8 mouse cellular contexts compared by ENCODE assay signal in the genomic region with DNA sequence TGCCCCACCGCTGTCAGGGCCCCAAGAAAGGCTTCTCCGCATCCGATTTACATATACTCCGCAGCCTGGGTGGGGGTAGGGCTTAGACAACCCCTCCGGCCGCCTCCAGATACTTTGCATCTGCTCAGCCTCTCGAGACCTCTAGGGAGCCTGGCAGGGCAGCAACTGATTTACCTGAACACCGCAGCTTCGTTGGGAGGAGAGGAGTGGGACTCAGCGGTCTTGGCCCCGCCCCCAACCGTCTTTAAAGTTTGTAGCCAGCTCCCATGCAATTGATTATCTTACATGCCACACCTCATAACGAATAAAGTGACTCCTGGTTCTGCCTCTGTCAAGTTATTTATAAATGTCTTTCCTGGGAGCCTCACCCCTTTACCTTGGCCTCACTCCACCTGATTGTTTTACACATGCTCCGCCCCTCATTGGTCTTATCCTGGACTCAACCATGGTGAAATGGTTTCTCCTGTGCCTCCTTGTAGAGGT. TPM values are rescaled to one million over a fixed set of nuclear protein-coding genes. Genes with fewer than 3 reads are reported as not detected.
DNase-seq lines count a peak whose midpoint lies in the region; ATAC-seq lines count a peak whose summit lies in the region.

A gene (minus strand): TSS at position 316 of the 483 bp plus-strand sequence.

- H3K27ac ChIP-seq in heart, embryonic 14.5 days (replicated peaks in 1 of 2; ENCODE audit: control insufficient read depth in 1 of 2, insufficient read depth in 1 of 2, low read depth in 2 of 2, low read length in 2 of 2), result peak within 1 kb of the TSS; percentile 88 to 95
- peak within 1 kb of the TSS; percentile 95 for H3K27ac ChIP-seq in stomach, embryonic 14.5 days (ENCODE audit: low read length)

- 4% methylated on average over 14 of the region's 14 CpGs for WGBS in heart, embryonic 14.5 days
- 5% methylated on average over 14 of the region's 14 CpGs for WGBS in stomach, embryonic 14.5 days

- peak within 1 kb of the TSS; percentile 75 to 76 for H3K4me3 ChIP-seq in heart, embryonic 14.5 days (ENCODE audit: control insufficient read depth in 1 of 2, insufficient read depth in 1 of 2, low read depth in 1 of 2, low read length in 2 of 2)
- H3K4me3 ChIP-seq in stomach, embryonic 14.5 days (ENCODE audit: low read depth, low read length), result peak within 1 kb of the TSS; percentile 65

- peak; percentile 38 for DNase-seq in right cerebral cortex, postnatal 25 days
- no peak for DNase-seq in right cerebral cortex, adult 18-20 months
- peak; percentile 65 for DNase-seq in cerebellum, postnatal 14 days
- peak; percentile 66 for DNase-seq in kidney, postnatal 10 days
- peak; percentile 46 for DNase-seq in lung, postnatal 14 days
- no peak for DNase-seq in right cerebral cortex, postnatal 36 days (ENCODE audit: low spot score in 2 of 2)

- H3K9ac ChIP-seq in heart, embryonic 14.5 days (ENCODE audit: low read length), result peak within 1 kb of the TSS; percentile 85
- H3K9ac ChIP-seq in stomach, embryonic 14.5 days (replicated peaks; ENCODE audit: low read depth, low read length), result peak within 1 kb of the TSS; percentile 68

- H3K9me3 ChIP-seq in heart, embryonic 14.5 days (ENCODE audit: control insufficient read depth, low read length), result no peaks in the 10 kb centered on the region
- H3K9me3 ChIP-seq in stomach, embryonic 14.5 days (ENCODE audit: control insufficient read depth, low read depth, low read length), result no peaks in the 10 kb centered on the region

- 0 out of 2 replicates have a peak, but pooled peaks cover 8% of the 10 kb centered on the region for H3K27me3 ChIP-seq in heart, embryonic 14.5 days (ENCODE audit: control insufficient read depth, insufficient read depth, low read length)
- no peaks in the 10 kb centered on the region for H3K27me3 ChIP-seq in stomach, embryonic 14.5 days (ENCODE audit: control insufficient read depth, insufficient read depth, low read length)

- peak within 1 kb of the TSS; percentile 96 for H3K4me2 ChIP-seq in heart, embryonic 14.5 days (ENCODE audit: low read length)
- H3K4me2 ChIP-seq in stomach, embryonic 14.5 days (replicated peaks; ENCODE audit: low read depth, low read length), result peak within 1 kb of the TSS; percentile 82

- peak; percentile 5; the same call in 1 of the 2 replicates for ATAC-seq in heart, embryonic 14.5 days (ENCODE audit: insufficient number of reproducible peaks, insufficient read depth, low FRiP score, low read depth)
- ATAC-seq in stomach, embryonic 14.5 days (ENCODE audit: insufficient number of reproducible peaks, insufficient read depth, low FRiP score, low read depth), result peak; percentile 48

- peaks cover 32% of the 10 kb centered on the region for H3K36me3 ChIP-seq in heart, embryonic 14.5 days (ENCODE audit: control insufficient read depth, insufficient read depth, low read length)
- H3K36me3 ChIP-seq in stomach, embryonic 14.5 days (ENCODE audit: control insufficient read depth, insufficient read depth, low read length), result peaks cover 26% of the 10 kb centered on the region

- H3K4me1 ChIP-seq in heart, embryonic 14.5 days (ENCODE audit: control insufficient read depth in 2 of 2, insufficient read depth in 2 of 2, low read length in 2 of 2), result peaks cover 14 to 17% of the 10 kb centered on the region in 2 experiments
- peaks cover 5% of the 10 kb centered on the region; the same call in 1 of the 2 replicates for H3K4me1 ChIP-seq in stomach, embryonic 14.5 days (ENCODE audit: control insufficient read depth, insufficient read depth, low read length)

RNA-seq across cellular contexts. Expression of the gene that starts here (rescaled TPM):
- 1.5 and 2.9 TPM in 2 replicates for polyA plus RNA-seq in heart, embryonic 14.5 days (2014; fragmentation: Nextera tagmentation; extraction: Ambion mirVana)
- 1.9 and 3.9 TPM in 2 replicates for polyA plus RNA-seq in stomach, embryonic 14.5 days (2014; fragmentation: Nextera tagmentation; extraction: Ambion mirVana)

Comparison
In these comparisons a context has a peak if more than half of its experiments do, and no peak if none do; other contexts are left out.
1. DNase-seq: peak in right cerebral cortex, postnatal 25 days (single experiment), cerebellum, postnatal 14 days (2 of 2), kidney, postnatal 10 days (single experiment) and lung, postnatal 14 days (single experiment); none in right cerebral cortex, adult 18-20 months (single experiment) and right cerebral cortex, postnatal 36 days (0 of 2).